Mouse (Mus musculus) brain, embryonic 18.5 days (tissue): ENCODE data around the gene Cxcr5.
"Not testable (repeated sequence)": the region's sequence is repeated elsewhere in the genome, so short reads cannot be mapped to it uniquely, and the experiment has no call there.

Experiments
- DNase-seq: peaks from one replicate; pipeline ENCODE4 v3.0.0-alpha.2; 2012; ENCODE audit warnings: low read depth, low spot score

Cxcr5 gene

GRCm38 (mm10) chr9:44587262-44588160, 25.8 kb upstream of the Cxcr5 start:
- DNase-seq = no peak

GRCm38 (mm10) chr9:44586640-44587261, 25.1 kb upstream of the Cxcr5 start:
- no peak for DNase-seq

GRCm38 (mm10) chr9:44582390-44582789, 20.7 kb upstream of the Cxcr5 start:
- DNase-seq = no peak

GRCm38 (mm10) chr9:44581423-44581822, 19.7 kb upstream of the Cxcr5 start:
- no peak for DNase-seq

- DNase-seq = no peak
Observed at GRCm38 (mm10) chr9:44580085-44580484, 18.4 kb upstream of the Cxcr5 start.

- no peak for DNase-seq
Observed at GRCm38 (mm10) chr9:44579392-44579791, 17.7 kb upstream of the Cxcr5 start.

- DNase-seq = not testable (repeated sequence)
Observed at GRCm38 (mm10) chr9:44576046-44576445, 14.4 kb upstream of the Cxcr5 start.

GRCm38 (mm10) chr9:44575095-44575494, 13.4 kb upstream of the Cxcr5 start:
- no peak for DNase-seq

- no peak for DNase-seq
Observed at GRCm38 (mm10) chr9:44573306-44573705, 11.6 kb upstream of the Cxcr5 start.

- DNase-seq = no peak
Observed at GRCm38 (mm10) chr9:44570939-44571382, 9.3 kb upstream of the Cxcr5 start.

GRCm38 (mm10) chr9:44568083-44568455, 6.4 kb upstream of the Cxcr5 start:
- no peak for DNase-seq

GRCm38 (mm10) chr9:44567338-44568082, 5.8 kb upstream of the Cxcr5 start:
- DNase-seq = no peak

GRCm38 (mm10) chr9:44565367-44565766, 3.7 kb upstream of the Cxcr5 start:
- DNase-seq = no peak

- DNase-seq = no peak
Observed at GRCm38 (mm10) chr9:44562936-44563335, 1.3 kb upstream of the Cxcr5 start.

- DNase-seq = no peak
Observed at GRCm38 (mm10) chr9:44552161-44552560, 9.5 kb downstream of the Cxcr5 start.

- DNase-seq = no peak
Observed at GRCm38 (mm10) chr9:44551138-44551537, 10.5 kb downstream of the Cxcr5 start.

- DNase-seq = no peak
Observed at GRCm38 (mm10) chr9:44548412-44549152, 13.1 kb downstream of the Cxcr5 start.

- no peak for DNase-seq
Observed at GRCm38 (mm10) chr9:44544986-44545385, 16.7 kb downstream of the Cxcr5 start.

GRCm38 (mm10) chr9:44542364-44542763, 19.3 kb downstream of the Cxcr5 start:
- DNase-seq = no peak

GRCm38 (mm10) chr9:44540676-44541075, 21.0 kb downstream of the Cxcr5 start:
- no peak for DNase-seq

- no peak for DNase-seq
Observed at GRCm38 (mm10) chr9:44539816-44540421, 21.8 kb downstream of the Cxcr5 start.
